Mouse (Mus musculus): ENCODE results near the gene Nt5c2.

DNA sequence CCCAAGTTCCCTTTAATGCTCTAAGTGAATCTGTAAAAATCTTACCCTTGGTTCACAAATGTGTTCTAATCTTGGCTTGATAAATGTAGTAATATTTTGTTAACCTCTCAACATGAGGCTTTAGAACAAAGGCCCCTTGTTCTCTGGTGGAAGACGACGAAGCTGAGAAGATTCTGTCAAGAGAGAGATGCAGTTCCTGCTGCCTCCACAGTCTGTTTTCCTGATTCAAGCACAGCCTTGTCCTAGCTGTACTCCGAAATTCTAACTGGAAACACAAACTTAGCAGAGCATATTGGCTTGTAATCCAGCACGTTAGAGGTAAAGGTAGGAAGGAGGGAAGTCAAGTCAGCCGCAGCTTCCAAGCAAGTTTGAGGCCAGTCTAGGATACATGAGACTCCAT lies 62.0 kb downstream of the Nt5c2 start:
- TF ChIP-seq CTCF (IDR thresholded peaks at IDR 0.05; ENCODE audit: low read depth, low read length) (no peak), TAL1 (conservative IDR thresholded peaks at IDR 0.05; ENCODE audit: low read depth, low read length) (no peak), GATA1 (IDR thresholded peaks at IDR 0.05; ENCODE audit: borderline replicate concordance, low read length) (no peak), POLR2AphosphoS5 (IDR thresholded peaks at IDR 0.05; ENCODE audit: insufficient replicate concordance, low read depth, low read length) (no peak), GATA2 (IDR thresholded peaks at IDR 0.05; ENCODE audit: borderline replicate concordance, low read depth, low read length) (no peak)
